Mouse (Mus musculus): ENCODE results near the gene Zcchc7. TPM values are rescaled to one million over a fixed set of nuclear protein-coding genes. Genes with fewer than 3 reads are reported as not detected.

Gene Zcchc7
- polyA plus RNA-seq, 1 experiment = 16.5 TPM

GRCm38 (mm10) chr4:44812855-44813254, 57.2 kb downstream of the Zcchc7 start:
- Histone ChIP-seq H3K27ac (replicated peaks; ENCODE audit: low read depth, low read length) (no peak overlapping the region), H3K4me3 (ENCODE audit: insufficient read depth, low read depth, low read length) (no peak overlapping the region), H3K4me1 (ENCODE audit: control insufficient read depth, insufficient read depth, insufficient read length, low read length) (peaks cover 2% of the 10 kb centered on the region)

GRCm38 (mm10) chr4:44813770-44814169, 58.1 kb downstream of the Zcchc7 start:
- Histone ChIP-seq H3K27ac (replicated peaks; ENCODE audit: low read depth, low read length) (no peak overlapping the region), H3K4me3 (ENCODE audit: insufficient read depth, low read depth, low read length) (no peak overlapping the region)

GRCm38 (mm10) chr4:44816584-44816983, 60.9 kb downstream of the Zcchc7 start:
- Histone ChIP-seq H3K27ac (replicated peaks; ENCODE audit: low read depth, low read length) (no peak overlapping the region), H3K4me3 (ENCODE audit: insufficient read depth, low read depth, low read length) (no peak overlapping the region), H3K4me1 (ENCODE audit: control insufficient read depth, insufficient read depth, insufficient read length, low read length) (peaks cover 2% of the 10 kb centered on the region; the same call in 1 of the 2 replicates)

More at GRCm38 (mm10) chr4:44813770-44814169, 58.1 kb downstream of the Zcchc7 start:
- H3K4me1 ChIP-seq (ENCODE audit: control insufficient read depth, insufficient read depth, insufficient read length, low read length) = peaks cover 2% of the 10 kb centered on the region; the same call in 1 of the 2 replicates

GRCm38 (mm10) chr4:44830609-44831008, 74.9 kb downstream of the Zcchc7 start:
- Histone ChIP-seq H3K4me1 (ENCODE audit: control insufficient read depth, insufficient read depth, insufficient read length, low read length) (no peaks in the 10 kb centered on the region), H3K4me3 (ENCODE audit: insufficient read depth, low read depth, low read length) (no peak overlapping the region), H3K27ac (replicated peaks; ENCODE audit: low read depth, low read length) (no peak overlapping the region)

- Histone ChIP-seq H3K27ac (replicated peaks; ENCODE audit: low read depth, low read length) (no peak overlapping the region), H3K4me1 (ENCODE audit: control insufficient read depth, insufficient read depth, insufficient read length, low read length) (no peaks in the 10 kb centered on the region), H3K4me3 (ENCODE audit: insufficient read depth, low read depth, low read length) (no peak overlapping the region)
Observed at GRCm38 (mm10) chr4:44851835-44852251, 96.2 kb downstream of the Zcchc7 start.

GRCm38 (mm10) chr4:44871591-44871990, 115.9 kb downstream of the Zcchc7 start:
- no peak overlapping the region for H3K4me3 ChIP-seq (ENCODE audit: insufficient read depth, low read depth, low read length)
- no peaks in the 10 kb centered on the region for H3K4me1 ChIP-seq (ENCODE audit: control insufficient read depth, insufficient read depth, insufficient read length, low read length)
- H3K27ac ChIP-seq (replicated peaks; ENCODE audit: low read depth, low read length) = no peak overlapping the region

GRCm38 (mm10) chr4:44872048-44872447, 116.4 kb downstream of the Zcchc7 start:
- Histone ChIP-seq H3K4me1 (ENCODE audit: control insufficient read depth, insufficient read depth, insufficient read length, low read length) (no peaks in the 10 kb centered on the region), H3K4me3 (ENCODE audit: insufficient read depth, low read depth, low read length) (no peak overlapping the region), H3K27ac (replicated peaks; ENCODE audit: low read depth, low read length) (no peak overlapping the region)

GRCm38 (mm10) chr4:44880065-44880623, 124.5 kb downstream of the Zcchc7 start:
- Histone ChIP-seq H3K4me1 (ENCODE audit: control insufficient read depth, insufficient read depth, insufficient read length, low read length) (peaks cover 5% of the 10 kb centered on the region), H3K27ac (replicated peaks; ENCODE audit: low read depth, low read length) (no peak overlapping the region), H3K4me3 (ENCODE audit: insufficient read depth, low read depth, low read length) (no peak overlapping the region)

GRCm38 (mm10) chr4:44886143-44886542, 130.5 kb downstream of the Zcchc7 start:
- no peak overlapping the region for H3K27ac ChIP-seq (replicated peaks; ENCODE audit: low read depth, low read length)
- no peak overlapping the region for H3K4me3 ChIP-seq (ENCODE audit: insufficient read depth, low read depth, low read length)
- H3K4me1 ChIP-seq (ENCODE audit: control insufficient read depth, insufficient read depth, insufficient read length, low read length) = no peaks in the 10 kb centered on the region; the same call in 1 of the 2 replicates

- Histone ChIP-seq H3K27ac (replicated peaks; ENCODE audit: low read depth, low read length) (no peak overlapping the region), H3K4me1 (ENCODE audit: control insufficient read depth, insufficient read depth, insufficient read length, low read length) (no peaks in the 10 kb centered on the region; the same call in 1 of the 2 replicates), H3K4me3 (ENCODE audit: insufficient read depth, low read depth, low read length) (no peak overlapping the region)
Observed at GRCm38 (mm10) chr4:44891344-44891743, 135.7 kb downstream of the Zcchc7 start.

GRCm38 (mm10) chr4:44905651-44906271, 150.1 kb downstream of the Zcchc7 start:
- H3K27ac ChIP-seq (replicated peaks; ENCODE audit: low read depth, low read length) = no peak overlapping the region
- H3K4me1 ChIP-seq (ENCODE audit: control insufficient read depth, insufficient read depth, insufficient read length, low read length) = peaks cover 8% of the 10 kb centered on the region; the same call in 1 of the 2 replicates
- H3K4me3 ChIP-seq (ENCODE audit: insufficient read depth, low read depth, low read length) = no peak overlapping the region

- Histone ChIP-seq H3K4me1 (ENCODE audit: control insufficient read depth, insufficient read depth, insufficient read length, low read length) (peaks cover 8% of the 10 kb centered on the region; the same call in 1 of the 2 replicates), H3K27ac (replicated peaks; ENCODE audit: low read depth, low read length) (no peak overlapping the region), H3K4me3 (ENCODE audit: insufficient read depth, low read depth, low read length) (no peak overlapping the region)
Observed at GRCm38 (mm10) chr4:44906399-44906798, 150.7 kb downstream of the Zcchc7 start.

- no peak overlapping the region for H3K4me3 ChIP-seq (ENCODE audit: insufficient read depth, low read depth, low read length)
- H3K27ac ChIP-seq (replicated peaks; ENCODE audit: low read depth, low read length) = no peak overlapping the region
- H3K4me1 ChIP-seq (ENCODE audit: control insufficient read depth, insufficient read depth, insufficient read length, low read length) = peaks cover 8% of the 10 kb centered on the region; the same call in 1 of the 2 replicates
Observed at GRCm38 (mm10) chr4:44910065-44910464, 154.4 kb downstream of the Zcchc7 start.

- H3K4me1 ChIP-seq (ENCODE audit: control insufficient read depth, insufficient read depth, insufficient read length, low read length) = peaks cover 2% of the 10 kb centered on the region; the same call in 1 of the 2 replicates
- H3K4me3 ChIP-seq (ENCODE audit: insufficient read depth, low read depth, low read length) = no peak overlapping the region
- H3K27ac ChIP-seq (replicated peaks; ENCODE audit: low read depth, low read length) = no peak overlapping the region
Observed at GRCm38 (mm10) chr4:44910857-44911256, 155.2 kb downstream of the Zcchc7 start.

- H3K4me1 ChIP-seq (ENCODE audit: control insufficient read depth, insufficient read depth, insufficient read length, low read length) = no peaks in the 10 kb centered on the region
Observed at GRCm38 (mm10) chr4:44917312-44917848, 161.7 kb downstream of the Zcchc7 start.

GRCm38 (mm10) chr4:44917907-44918306, 162.2 kb downstream of the Zcchc7 start:
- H3K4me3 ChIP-seq (ENCODE audit: insufficient read depth, low read depth, low read length) = no peak overlapping the region
- no peak overlapping the region for H3K27ac ChIP-seq (replicated peaks; ENCODE audit: low read depth, low read length)
- no peaks in the 10 kb centered on the region for H3K4me1 ChIP-seq (ENCODE audit: control insufficient read depth, insufficient read depth, insufficient read length, low read length)

More at GRCm38 (mm10) chr4:44917312-44917848, 161.7 kb downstream of the Zcchc7 start:
- H3K4me3 ChIP-seq (ENCODE audit: insufficient read depth, low read depth, low read length) = no peak overlapping the region
- no peak overlapping the region for H3K27ac ChIP-seq (replicated peaks; ENCODE audit: low read depth, low read length)

Data from brown adipose tissue, adult 24 weeks (tissue).